8 mouse cellular contexts compared by ENCODE assay signal in genomic region chr4:58910175-58911068, GRCm38 (mm10). TPM values are rescaled to one million over a fixed set of nuclear protein-coding genes. Genes with fewer than 3 reads are reported as not detected.
DNase-seq lines count a peak whose midpoint lies in the region; ATAC-seq and TF ChIP-seq lines count a peak whose summit lies in the region.

No protein-coding gene starts in this region.

- no peaks in the 10 kb centered on the region for H3K36me3 ChIP-seq in heart, embryonic 12.5 days
- no peaks in the 10 kb centered on the region for H3K36me3 ChIP-seq in E14TG2a.4 (ENCODE audit: insufficient read depth, low read length)
- no peaks in the 10 kb centered on the region for H3K36me3 ChIP-seq in forebrain, embryonic 15.5 days
- no peaks in the 10 kb centered on the region for H3K36me3 ChIP-seq in liver, embryonic 16.5 days (ENCODE audit: control insufficient read depth, insufficient read depth)

- no peak for DNase-seq in heart, postnatal 36 days
- no peak for DNase-seq in T-cell, adult 2 months (ENCODE audit: low spot score)
- no peak for DNase-seq in spleen, postnatal 4 days (ENCODE audit: low spot score in 2 of 2)

- no peaks in the 10 kb centered on the region for H3K9me3 ChIP-seq in heart, embryonic 12.5 days (replicated peaks)
- no peaks in the 10 kb centered on the region for H3K9me3 ChIP-seq in E14TG2a.4 (ENCODE audit: low read length)
- H3K9me3 ChIP-seq in forebrain, embryonic 15.5 days, result no peaks in the 10 kb centered on the region
- H3K9me3 ChIP-seq in liver, embryonic 16.5 days (replicated peaks; ENCODE audit: control insufficient read depth, low read length), result no peaks in the 10 kb centered on the region

- peaks cover 15% of the 10 kb centered on the region for H3K4me1 ChIP-seq in heart, embryonic 12.5 days (replicated peaks)
- H3K4me1 ChIP-seq in E14TG2a.4 (replicated peaks; ENCODE audit: low read depth, low read length), result peaks cover 15% of the 10 kb centered on the region
- H3K4me1 ChIP-seq in forebrain, embryonic 15.5 days, result peaks cover 15% of the 10 kb centered on the region
- H3K4me1 ChIP-seq in liver, embryonic 16.5 days (ENCODE audit: control insufficient read depth, low read depth, low read length), result peaks cover 21% of the 10 kb centered on the region

- ATAC-seq in heart, embryonic 12.5 days (ENCODE audit: insufficient number of reproducible peaks, low FRiP score), result no peak
- ATAC-seq in forebrain, embryonic 15.5 days (replicated peaks), result no peak; the same call in 1 of the 2 replicates
- ATAC-seq in liver, embryonic 16.5 days (ENCODE audit: low read depth), result no peak
- no peak for ATAC-seq in monocyte, adult 5-6 weeks (replicated peaks; ENCODE audit: insufficient number of reproducible peaks, low FRiP score, low TSS enrichment, poor library complexity, severe bottlenecking)

- H3K4me3 ChIP-seq in heart, embryonic 12.5 days, result peak overlapping the region; percentile 94
- H3K4me3 ChIP-seq in E14TG2a.4 (replicated peaks; ENCODE audit: low read length), result peak overlapping the region; percentile 81; the same call in 1 of the 2 replicates
- H3K4me3 ChIP-seq in forebrain, embryonic 15.5 days, result peak overlapping the region; percentile 59
- H3K4me3 ChIP-seq in liver, embryonic 16.5 days (ENCODE audit: low read depth, low read length), result peak overlapping the region; percentile 96

- H3K9ac ChIP-seq in heart, embryonic 12.5 days, result peak overlapping the region; percentile 99
- H3K9ac ChIP-seq in forebrain, embryonic 15.5 days (replicated peaks), result peak overlapping the region; percentile 81
- peak overlapping the region; percentile 95 for H3K9ac ChIP-seq in liver, embryonic 16.5 days (ENCODE audit: low read depth, low read length)

- WGBS in heart, embryonic 12.5 days, result 34% methylated on average over 16 of the region's 16 CpGs
- WGBS in forebrain, embryonic 15.5 days, result 31% methylated on average over 16 of the region's 16 CpGs
- 33% methylated on average over 16 of the region's 16 CpGs for WGBS in liver, embryonic 16.5 days (ENCODE audit: insufficient replicate concordance)

- H3K27ac ChIP-seq in heart, embryonic 12.5 days (ENCODE audit: poor library complexity, severe bottlenecking), result 0 out of 2 replicates have a peak overlapping the region, but pooled peaks have one; percentile 98
- peak overlapping the region; percentile 96; the same call in 1 of the 2 replicates for H3K27ac ChIP-seq in forebrain, embryonic 15.5 days (replicated peaks)
- no peak overlapping the region for H3K27ac ChIP-seq in liver, embryonic 16.5 days (ENCODE audit: low read length)

- no peaks in the 10 kb centered on the region for H3K27me3 ChIP-seq in heart, embryonic 12.5 days (replicated peaks)
- H3K27me3 ChIP-seq in E14TG2a.4 (ENCODE audit: insufficient read depth, low read length), result peaks cover 52% of the 10 kb centered on the region
- no peaks in the 10 kb centered on the region for H3K27me3 ChIP-seq in forebrain, embryonic 15.5 days
- no peaks in the 10 kb centered on the region for H3K27me3 ChIP-seq in liver, embryonic 16.5 days (ENCODE audit: control insufficient read depth, insufficient read depth, low read depth, low read length)

- TF ChIP-seq CTCF in E14TG2a.4 (conservative IDR thresholded peaks at IDR 0.05; ENCODE audit: low read length), result no peak

- intact Hi-C loops in heart, postnatal 36 days (cut with DNase I), result loop anchor here (5.0 kb wide), 2 partner anchors 77 to 92 kb away; partner anchors contain the start of genes Gm20503 and Ptgr1

- peak overlapping the region; percentile 87 for H3K4me2 ChIP-seq in heart, embryonic 12.5 days
- H3K4me2 ChIP-seq in forebrain, embryonic 15.5 days (replicated peaks), result peak overlapping the region; percentile 75
- peak overlapping the region; percentile 87 for H3K4me2 ChIP-seq in liver, embryonic 16.5 days (ENCODE audit: low read depth, low read length)

RNA-seq across cellular contexts. Expression of gene Ecpas, which starts 2.1 kb away (rescaled TPM):
- 40.1 and 40.6 TPM in 2 replicates for polyA plus RNA-seq in heart, embryonic 12.5 days (2016; fragmentation: Nextera tagmentation; extraction: Ambion mirVana)
- 100 to 1,000 TPM; 212 TPM for total RNA-seq in heart, postnatal 36 days (2021)
- 31.0 and 31.6 TPM in 2 replicates for polyA plus RNA-seq in forebrain, embryonic 15.5 days (2015; fragmentation: Nextera tagmentation; extraction: Ambion mirVana)
- 12.7 and 14.0 TPM in 2 replicates for polyA plus RNA-seq in liver, embryonic 16.5 days (2015; fragmentation: Nextera tagmentation; extraction: Ambion mirVana)
- 39.7 to 80.2 TPM (median 72.1 TPM) in 3 replicates for total RNA-seq in monocyte, adult 5-6 weeks (2017)

RNA-seq across cellular contexts. Expression of gene Zkscan16, which starts 33.0 kb away (rescaled TPM):
- 0.38 and 0.62 TPM in 2 replicates for polyA plus RNA-seq in heart, embryonic 12.5 days (2016; fragmentation: Nextera tagmentation; extraction: Ambion mirVana)
- not detected for total RNA-seq in heart, postnatal 36 days (2021)
- polyA plus RNA-seq in forebrain, embryonic 15.5 days (2015; fragmentation: Nextera tagmentation; extraction: Ambion mirVana), result 0.73 and 0.99 TPM in 2 replicates
- 0.04 and 0.05 TPM in 2 replicates for polyA plus RNA-seq in liver, embryonic 16.5 days (2015; fragmentation: Nextera tagmentation; extraction: Ambion mirVana)
- 0.29 TPM in 1 of 3 replicates, not detected in the others for total RNA-seq in monocyte, adult 5-6 weeks (2017)
